Mouse (Mus musculus) layer of hippocampus, postnatal 36 days (tissue): ENCODE results near the gene Tbc1d2b. TPM values are rescaled to one million over a fixed set of nuclear protein-coding genes. Genes with fewer than 3 reads are reported as not detected.

Experiments used
- DNase-seq, 2 experiments: peaks; one replicate each; pipeline ENCODE4 v3.0.0; 2022
- total RNA-seq, 2 experiments: library from RNA; stranded (reverse); gene quantifications; 2 replicates each; pipeline ENCODE4 v1.2.3; 2021

Gene Tbc1d2b
- total RNA-seq, 2 experiments from 2014 or later, result 9.0 to 9.1 TPM

DNA sequence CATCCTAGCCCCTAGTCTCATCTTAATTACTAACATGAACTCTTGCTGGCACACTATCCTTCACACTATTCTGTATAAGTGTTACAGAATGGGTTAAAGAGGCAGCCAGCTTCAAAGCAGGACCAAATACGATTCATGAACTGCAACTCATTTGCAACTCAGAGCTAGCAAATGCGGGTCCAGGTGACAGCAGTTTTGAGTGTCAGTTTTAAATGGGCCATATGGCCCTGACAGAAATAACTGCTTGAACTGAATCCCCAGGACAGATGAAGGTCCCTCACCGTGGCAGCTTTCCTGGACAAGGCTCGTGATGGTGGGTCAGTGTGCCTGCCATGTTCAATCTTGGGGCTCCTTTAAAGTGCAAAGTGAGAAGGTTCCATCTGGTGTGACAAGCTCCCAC lies 100.6 kb downstream of the Tbc1d2b start:
- DNase-seq, result no peak

- no peak for DNase-seq
Observed at GRCm38 (mm10) chr9:90166615-90167014, 104.0 kb downstream of the Tbc1d2b start.

- DNase-seq, result no peak
Observed at GRCm38 (mm10) chr9:90165590-90165989, 105.0 kb downstream of the Tbc1d2b start.

GRCm38 (mm10) chr9:90164670-90165453 lies 105.7 kb downstream of the Tbc1d2b start:
- DNase-seq, result no peak

GRCm38 (mm10) chr9:90163749-90164095 lies 106.9 kb downstream of the Tbc1d2b start:
- DNase-seq, result no peak

DNA sequence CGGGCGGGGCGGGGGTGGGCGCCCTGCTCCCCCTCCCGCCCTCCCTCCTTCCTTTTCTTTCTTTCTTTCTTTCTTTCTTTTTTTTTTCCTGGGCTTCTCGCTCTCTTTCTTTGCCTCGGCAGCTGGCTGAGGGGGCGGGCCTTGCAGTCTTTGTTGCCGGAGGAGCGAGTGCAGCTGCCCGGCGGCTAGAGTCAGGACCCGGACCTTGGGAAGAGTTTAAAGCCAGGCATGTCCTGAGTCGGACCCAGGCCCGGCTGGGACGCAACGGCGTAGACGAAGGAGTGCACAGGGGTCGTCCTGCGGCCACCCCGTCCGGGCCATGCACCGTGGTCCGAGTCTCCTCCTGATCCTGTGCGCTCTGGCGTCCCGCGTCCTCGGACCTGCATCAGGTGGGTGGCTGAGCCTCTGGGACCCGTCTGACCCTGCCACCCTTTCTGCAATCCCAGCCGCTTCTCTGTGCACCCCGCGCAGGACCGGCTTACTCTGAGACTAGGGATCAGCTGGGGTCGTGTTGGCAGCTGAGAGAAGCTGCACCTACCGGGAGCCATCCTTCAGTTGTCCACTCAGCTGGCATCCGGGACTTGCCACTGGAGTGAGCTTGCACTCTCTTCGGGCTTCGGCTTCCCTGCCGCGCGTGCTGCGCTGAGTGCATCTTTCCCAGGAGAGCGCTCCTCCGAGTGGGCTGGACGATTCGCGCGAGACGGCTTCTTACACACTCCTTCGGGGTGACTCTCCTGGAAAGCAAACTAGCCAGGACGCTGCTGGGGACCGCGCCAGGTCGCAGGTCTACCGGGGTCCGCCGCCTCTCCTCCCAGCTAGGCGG lies 107.5 kb downstream of the Tbc1d2b start, which contains the start of gene Adamts7:
Gene Adamts7 (plus strand): TSS at position 144 of the 823 bp plus-strand sequence.
- no peak for DNase-seq

GRCm38 (mm10) chr9:90162243-90162925 lies 108.2 kb downstream of the Tbc1d2b start:
- DNase-seq, result no peak

Other genes starting within 250 kb of the Tbc1d2b start
- gene Ctsh, start 216.7 kb downstream of the Tbc1d2b start, total RNA-seq, result 10 to 100 TPM; 11.5 to 13.8 TPM
- 100 to 1,000 TPM; 422 to 449 TPM for gene Morf4l1, start 156.0 kb downstream of the Tbc1d2b start, total RNA-seq
- under 1 TPM; 0.20 to 0.80 TPM for gene Adamts7, start 107.7 kb downstream of the Tbc1d2b start, total RNA-seq